Mouse (Mus musculus): ENCODE measurements around the gene Disp1.

Gene Disp1

DNA sequence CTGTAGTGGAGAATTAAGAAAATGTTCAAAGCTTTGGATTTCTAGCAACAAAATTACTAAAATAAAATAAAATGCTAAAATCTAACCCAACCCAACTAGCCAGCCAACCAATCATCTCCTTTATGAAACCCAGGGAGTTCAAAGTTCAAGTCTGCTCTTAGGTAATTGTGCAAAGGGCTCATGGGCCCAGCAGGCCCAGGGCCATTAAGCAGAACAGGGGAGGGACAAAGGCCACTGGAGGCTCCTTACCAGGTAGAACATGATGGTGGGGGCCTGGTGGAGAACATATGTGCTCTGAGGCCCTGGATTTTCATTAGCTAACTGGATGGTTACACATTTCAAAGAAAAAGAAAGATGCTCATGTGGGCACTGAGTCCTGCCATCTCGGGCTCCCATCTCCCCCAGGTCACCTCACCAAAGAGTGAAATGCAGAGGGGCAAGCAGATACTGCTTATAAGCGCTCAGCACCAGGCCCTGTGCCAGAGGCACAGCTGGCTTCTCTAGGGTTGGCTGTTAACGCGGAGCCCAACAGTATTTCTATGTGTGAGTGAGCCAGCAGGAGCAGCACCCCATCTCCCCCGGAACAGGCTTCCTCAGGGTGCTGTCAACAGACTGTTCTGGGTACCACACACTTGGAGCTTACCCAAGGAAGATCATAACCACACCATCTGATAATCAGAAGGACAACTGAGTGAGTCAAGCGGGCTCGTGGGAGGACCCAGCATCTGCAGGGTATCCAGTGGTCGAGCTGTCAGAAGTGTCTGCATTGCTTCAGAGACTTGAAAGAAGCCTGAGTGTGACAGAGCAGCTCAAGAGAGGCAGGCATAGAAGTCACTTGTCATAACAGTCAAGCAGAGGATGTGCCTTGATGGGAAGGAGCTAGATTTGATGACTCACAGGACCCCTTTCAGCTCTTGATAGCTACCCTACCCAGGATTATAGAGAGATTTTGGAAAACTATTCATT is 137.0 kb downstream of the Disp1 start:
- DNase-seq (ENCODE audit: low spot score): peak; percentile 33

DNA sequence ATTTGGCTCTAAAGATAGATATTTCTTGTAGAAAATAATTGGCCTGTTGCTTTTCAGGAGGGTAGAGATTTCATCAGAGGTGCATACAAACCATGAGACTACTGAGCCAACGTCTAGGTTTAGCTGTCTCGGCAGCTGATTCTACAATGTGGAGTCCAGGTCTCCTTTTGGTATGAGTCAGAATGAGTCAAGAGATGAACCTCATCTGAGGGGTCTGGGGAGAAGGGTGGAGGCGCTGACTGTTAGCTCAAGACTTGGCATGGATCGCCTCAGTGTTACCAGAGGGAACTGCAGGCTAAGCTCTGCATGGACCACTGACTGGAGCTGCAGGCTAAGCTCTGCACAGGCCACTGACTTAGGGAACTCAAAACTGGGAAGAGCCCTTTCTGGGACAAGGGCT is 138.9 kb downstream of the Disp1 start:
- no peak for DNase-seq (ENCODE audit: low spot score)

DNA sequence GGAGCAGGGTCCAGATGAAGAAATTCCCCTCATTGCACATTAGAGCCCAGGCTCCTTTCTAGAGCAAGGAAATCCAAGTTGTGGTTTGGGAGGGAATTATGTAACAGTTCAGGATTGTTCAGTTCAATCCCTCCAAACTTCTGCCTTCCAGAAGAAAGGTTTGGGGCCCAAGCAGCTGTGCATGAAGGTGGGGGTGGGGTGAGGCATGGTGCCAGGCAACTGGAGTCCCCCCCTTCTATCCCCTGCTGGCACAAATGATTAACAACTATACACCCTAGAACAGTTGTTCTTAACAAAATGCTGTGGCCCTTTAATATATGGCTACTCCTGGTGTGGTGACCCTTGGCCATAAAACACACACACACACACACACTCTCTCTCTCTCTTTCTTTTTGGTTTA is 140.2 kb downstream of the Disp1 start:
- no peak for DNase-seq (ENCODE audit: low spot score)

DNA sequence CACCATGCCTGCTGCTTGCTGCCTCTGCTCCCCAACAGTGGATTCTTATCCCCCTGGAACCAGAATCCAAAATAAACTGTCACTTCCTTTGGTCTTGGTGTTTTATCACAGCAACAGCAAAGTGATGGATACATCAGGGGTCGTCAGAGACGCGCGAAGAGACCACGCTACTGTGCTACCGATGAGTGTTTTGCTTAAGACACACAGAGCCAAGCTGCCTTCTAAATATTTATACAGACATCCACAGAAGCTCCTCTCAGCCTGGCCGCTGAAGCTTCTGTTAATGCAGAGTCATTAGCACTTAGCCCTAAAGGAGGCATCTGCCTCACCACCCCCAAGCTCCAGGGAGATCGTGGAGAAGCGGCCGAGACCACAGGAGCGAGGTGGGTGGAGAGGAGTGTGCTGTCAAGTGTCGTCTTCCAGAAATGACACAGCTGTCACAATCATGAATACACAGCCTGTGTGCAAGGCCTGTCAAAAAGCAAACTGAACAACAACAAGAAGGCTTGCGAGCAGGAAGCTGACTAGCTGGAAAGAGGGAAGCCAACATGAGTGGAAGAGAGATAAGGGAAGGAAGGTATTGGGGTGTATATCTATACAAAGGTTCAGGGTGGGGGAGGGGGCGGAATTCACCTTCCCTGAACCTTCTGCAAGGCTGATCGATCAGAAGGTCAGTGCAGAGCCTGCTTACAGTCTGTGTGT is 146.1 kb downstream of the Disp1 start:
- DNase-seq (ENCODE audit: low spot score): no peak

DNA sequence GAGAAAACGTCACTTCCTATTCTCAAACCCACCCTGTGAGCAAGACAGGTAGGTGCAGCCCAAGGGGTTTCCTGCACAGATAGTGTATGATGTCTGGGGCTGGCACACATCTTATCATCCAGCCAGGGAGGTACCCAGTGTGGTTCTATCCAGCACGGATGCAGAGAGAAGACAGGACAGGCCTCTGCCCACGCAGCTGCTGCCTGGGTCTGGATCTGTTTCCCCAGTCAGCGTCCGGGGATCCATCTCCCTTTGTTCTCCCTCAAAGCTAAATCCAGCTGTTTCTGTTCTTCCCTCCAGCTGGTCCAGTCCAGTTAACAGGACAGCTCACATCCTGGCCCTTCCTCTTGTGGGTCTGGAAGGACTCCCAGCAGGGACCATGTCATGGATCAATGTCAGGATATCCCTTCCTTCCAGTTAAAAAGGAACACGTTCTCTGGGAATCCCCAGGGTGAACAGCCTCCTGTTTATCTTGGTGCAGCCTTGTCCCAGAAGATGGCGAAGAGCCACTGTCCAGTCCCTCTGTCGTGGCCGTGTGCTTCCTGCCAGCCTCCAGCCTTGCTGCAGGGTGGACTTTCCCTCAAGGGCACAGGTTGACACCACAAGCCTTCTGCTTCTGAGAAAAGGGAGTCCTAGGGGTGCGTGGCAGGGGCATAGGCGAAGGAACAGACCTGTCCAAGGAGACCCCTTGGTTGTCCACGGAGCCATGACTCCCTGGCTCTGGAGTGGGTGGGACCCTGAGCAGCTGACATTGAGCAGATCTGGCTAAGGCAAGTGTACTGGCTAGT is 148.9 kb downstream of the Disp1 start:
- no peak for DNase-seq (ENCODE audit: low spot score)

DNA sequence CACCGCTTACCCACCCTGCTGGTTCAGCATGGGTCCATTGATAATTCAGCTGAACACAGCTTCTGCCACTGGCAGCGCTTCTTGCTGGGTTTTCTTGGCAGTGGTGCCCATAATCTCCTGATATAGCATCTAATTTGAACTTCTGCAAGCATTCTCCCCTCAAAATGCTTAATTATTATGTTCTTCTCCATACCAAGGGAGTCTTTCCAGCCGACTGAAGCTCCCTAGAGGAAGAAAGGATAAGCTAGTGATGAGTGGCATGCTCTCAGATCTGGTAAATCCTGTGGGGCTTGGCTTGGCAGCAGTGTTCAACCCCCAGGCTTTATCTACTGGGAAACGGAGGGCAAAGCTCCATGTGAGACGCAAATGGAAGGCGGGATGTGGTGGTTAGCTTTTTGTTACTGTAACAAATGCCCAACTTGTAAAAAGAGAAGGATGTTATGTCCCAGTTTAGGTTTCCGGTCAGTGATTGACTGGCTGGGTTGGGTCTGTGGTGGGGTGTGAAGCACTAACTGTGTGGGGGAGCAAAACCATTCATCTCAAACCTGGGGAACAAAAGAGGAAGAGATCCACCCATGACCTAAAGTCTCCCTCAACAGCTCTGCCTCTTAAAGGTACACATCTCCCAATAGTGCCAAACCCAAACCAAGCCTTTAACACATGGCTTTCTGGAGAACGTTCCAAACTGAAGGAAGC is 151.2 kb downstream of the Disp1 start:
- no peak for DNase-seq (ENCODE audit: low spot score)

DNA sequence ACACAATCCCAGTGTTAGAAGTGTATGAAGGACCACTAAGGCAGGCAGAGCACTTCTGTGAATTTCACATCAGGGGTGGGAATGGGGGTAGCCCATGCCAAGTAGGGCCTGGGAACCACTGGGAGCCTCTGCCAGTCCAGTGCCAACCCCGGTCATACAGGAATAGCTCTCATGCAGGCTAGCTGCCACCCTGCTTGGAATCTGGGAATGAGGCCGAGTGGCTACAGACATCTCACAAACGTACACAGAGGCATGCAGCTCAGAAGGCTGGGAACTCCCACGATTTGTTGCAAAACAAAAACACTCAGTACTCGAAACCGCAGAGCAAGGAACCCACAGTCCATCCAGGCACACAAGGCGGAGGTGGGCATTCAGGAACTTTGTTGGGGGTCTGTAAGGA is 153.5 kb downstream of the Disp1 start:
- no peak for DNase-seq (ENCODE audit: low spot score)

DNA sequence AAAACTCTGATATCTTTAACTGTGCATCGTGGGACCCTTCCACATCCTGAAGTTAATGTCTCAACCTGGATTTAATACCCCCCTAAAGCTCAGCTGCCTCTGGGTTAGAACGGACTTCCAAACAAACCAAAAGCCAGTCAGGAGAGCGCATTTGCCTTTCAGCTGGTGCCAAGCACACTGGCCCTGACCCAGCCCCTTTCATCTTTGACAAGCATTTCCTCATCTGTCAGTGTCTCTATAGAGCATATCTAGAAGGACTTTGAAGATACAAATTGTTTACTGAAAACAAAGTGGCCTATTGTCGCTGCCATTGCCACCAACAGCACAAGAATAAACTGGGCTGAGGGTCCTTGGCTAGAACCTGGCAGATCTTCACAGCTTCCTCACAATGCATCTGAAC is 154.3 kb downstream of the Disp1 start:
- no peak for DNase-seq (ENCODE audit: low spot score)

DNA sequence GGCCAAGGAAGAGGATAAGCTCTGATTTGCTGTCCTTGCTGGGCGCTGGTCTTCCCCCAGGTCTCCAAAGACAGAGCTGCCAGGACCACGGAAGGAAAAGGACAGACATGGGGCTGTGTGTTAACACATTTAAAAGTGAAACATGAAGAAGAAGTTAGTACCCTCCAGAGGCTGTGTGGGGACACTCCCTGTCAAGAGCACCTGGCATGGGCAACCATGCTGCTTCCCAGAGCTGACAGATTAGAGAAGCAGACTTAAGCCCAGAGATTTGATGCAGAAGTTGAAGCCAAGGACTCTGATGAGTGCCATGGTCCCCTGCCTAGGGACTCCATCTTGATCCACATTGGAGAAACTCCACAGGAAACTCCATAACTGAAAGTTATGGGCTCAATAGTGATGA is 160.7 kb downstream of the Disp1 start:
- DNase-seq (ENCODE audit: low spot score): no peak

DNA sequence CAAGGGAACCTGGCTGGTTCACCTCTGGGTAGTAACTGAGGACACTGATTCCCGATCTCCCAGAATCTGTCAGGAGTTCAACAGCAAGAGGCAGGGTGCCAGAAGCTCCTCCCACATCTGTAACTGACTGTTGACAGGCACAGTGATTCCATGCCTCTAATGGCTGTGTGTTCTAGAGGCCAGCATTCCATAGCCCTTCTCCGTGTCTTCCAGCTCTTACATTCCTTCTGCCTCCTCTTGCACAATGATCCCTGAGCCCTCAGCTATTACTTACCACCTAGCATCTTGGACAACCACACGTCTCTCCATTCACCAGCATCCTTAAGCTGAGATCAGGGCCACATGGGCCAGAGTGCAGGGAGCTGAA is 165.1 kb downstream of the Disp1 start:
- no peak for DNase-seq (ENCODE audit: low spot score)

DNA sequence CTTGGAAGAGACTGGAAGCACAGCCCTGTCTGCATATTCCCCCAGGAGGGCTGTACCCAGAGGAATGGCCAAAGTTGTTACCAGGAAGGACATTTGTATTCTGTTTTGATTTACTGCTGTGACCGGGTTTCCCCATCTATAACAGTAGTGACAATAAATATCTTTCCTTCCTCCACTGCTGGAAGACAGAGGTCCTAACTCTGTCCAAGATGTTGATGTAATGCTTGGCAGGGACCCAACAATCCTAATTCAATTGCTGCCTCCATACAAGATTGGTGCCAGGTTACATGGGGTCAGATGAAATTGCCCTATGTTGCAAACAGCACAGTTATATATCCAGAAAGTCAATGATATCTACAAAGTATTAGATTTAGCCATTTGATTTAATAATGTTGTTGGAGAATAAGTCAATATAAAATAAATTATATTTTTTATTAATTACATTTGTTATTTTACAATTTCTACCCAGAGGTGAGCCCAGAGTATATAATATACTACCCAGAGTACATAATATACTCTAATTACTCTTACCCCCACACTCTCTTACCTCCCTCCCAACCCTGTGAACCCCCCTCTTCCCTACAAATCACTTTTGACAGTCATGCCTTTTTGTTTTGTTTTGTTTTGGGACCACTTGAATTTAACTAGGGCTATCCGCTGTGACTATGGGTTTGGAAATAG is 165.6 kb downstream of the Disp1 start:
- no peak for DNase-seq (ENCODE audit: low spot score)

DNA sequence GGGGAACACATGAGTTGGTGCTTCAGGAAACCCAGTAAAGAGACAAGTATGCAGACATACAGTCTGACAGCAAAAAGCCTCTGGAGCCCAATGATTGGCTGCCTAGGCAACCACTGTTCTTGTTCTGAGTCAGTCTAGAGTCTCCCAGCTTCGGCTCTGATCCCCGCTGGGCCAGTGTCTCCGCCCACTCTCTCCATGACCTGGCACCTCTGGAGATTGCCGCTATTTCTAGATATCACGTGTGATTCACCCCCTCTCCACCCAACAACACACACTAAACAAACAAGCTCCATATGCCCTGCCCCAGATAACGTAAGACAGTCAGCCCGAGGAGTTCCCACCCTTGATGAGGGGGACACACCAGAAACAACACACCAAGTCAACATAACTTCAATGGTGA is 168.7 kb downstream of the Disp1 start:
- DNase-seq (ENCODE audit: low spot score): no peak

DNA sequence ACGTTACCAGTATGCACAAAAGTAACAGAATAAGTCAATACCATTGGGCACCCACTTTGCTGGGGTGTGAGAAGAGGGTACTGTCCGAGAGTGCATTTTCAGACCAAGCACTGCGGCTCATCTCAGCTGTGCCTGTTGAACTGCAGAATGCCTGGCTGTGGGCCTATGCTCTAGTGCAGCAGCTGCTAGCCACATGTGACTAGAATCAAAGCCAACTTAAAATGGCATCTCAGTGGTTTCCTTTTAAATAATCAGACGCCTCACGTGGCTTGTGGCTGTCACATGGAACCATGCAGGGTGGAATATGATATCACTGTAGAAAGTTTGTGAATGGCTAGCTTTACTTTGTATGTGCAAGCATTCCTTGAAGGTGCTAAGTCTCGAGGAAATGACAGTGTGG is 172.0 kb downstream of the Disp1 start:
- no peak for DNase-seq (ENCODE audit: low spot score)

DNA sequence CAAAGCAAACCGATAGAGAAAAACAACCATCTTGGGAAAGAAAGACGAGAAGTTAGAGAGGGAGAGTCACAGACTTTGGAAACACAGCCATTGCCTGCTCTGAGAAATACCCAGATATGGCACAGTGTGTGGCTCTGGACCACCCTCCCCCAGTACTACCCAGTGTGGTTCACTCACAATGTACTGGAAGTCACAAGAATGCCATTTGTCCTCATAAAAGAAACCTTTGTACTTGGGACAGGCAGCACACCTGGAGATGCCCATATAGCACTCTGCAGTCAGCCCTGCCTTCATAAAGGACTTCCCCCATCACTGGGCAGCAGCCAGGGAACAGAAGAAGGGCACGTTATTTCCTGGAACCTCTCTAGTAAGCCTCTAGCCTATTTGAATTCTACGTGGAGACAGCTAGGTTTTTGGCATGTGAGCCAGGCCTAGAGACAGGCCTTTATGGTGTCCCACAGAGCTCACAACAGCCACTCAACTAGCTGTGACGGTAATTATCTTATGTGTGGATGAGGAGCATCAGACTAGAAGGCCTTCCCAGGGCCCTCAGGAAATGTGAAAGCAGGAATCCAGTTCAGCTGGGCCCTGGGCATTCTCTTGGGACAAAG is 173.3 kb downstream of the Disp1 start:
- no peak for DNase-seq (ENCODE audit: low spot score)

DNA sequence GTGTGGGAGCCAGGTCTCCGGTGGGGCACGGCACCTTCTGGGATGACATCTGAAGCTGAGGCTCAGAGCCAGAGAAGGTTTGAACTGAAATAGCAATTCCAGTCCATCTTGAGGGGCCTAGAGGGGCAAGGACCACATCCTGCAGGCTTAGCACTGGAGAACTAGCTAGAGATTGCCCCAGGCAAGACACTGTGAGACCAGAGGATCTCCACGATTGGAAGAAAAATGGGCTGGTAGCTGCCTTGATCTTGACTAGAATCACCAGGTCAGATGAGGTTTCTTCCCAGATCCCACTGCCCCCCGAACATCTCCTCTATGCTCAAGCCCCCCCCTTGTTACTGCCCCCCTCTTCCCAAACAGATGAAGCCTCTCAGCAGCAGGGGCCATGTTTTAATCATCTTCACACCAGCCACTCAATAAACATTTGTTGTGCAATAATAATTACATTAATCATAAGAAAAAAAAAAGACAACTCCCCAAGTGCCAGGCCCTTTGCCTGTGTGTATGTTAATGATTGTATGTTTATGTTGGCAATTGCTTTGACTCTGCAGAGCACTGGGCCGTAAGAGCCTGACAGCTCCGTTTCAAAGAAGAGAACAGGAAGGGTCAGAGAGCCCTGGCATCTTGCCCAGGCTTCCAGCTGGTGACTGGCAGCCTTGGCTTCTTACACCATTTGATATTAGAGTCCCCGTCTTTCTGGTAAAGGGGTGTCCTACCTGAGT is 174.0 kb downstream of the Disp1 start:
- DNase-seq (ENCODE audit: low spot score): no peak

DNA sequence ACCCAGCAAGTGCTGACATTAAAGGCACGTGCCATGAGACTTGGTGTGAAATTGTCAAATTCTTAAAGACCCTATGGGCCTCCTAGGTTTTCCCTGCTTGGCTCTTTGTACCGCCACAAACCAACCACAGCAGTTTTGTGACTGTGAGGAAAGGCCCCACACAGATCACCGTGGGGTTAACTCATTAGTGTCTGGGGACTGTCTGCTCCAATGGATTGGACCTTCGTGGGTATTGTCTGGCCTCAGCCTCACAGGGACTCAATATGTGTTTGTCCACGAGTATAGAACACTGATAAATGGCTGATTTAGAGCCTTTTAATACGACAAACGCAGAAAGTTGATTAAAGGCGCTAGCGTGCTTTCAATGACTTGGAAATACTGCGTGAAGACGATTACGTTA is 175.2 kb downstream of the Disp1 start:
- DNase-seq (ENCODE audit: low spot score): no peak

DNA sequence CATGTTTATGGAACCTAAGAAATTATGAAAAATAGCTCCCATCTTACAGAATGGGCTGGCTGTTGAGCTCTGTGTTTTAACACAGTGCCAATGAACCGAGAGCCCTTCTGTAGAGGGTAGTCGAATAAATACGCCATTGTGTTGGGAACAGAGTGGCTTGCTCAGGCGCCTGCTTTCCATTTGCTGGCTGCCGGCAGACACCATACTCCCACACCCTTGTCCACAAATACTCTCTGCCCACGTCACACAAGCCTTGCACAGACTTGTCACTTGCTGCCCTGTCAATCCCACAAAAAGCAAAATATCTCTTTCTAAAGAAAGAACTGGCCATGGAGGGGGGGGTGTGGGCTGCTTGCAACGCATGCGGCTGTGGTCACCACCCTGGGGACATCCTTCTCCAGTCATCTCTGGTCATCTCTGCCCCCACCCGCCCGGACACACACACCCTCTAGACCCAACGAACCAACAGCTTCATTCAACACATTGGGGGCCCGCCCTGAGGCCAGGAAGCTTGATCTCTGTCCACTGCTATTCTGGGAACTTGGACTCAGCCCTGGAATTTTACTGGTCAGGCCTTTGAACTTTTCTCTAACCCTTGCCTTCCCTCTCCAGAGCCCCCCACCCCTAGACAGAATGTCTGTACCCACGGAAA is 178.0 kb downstream of the Disp1 start:
- DNase-seq (ENCODE audit: low spot score): peak; percentile 42

DNA sequence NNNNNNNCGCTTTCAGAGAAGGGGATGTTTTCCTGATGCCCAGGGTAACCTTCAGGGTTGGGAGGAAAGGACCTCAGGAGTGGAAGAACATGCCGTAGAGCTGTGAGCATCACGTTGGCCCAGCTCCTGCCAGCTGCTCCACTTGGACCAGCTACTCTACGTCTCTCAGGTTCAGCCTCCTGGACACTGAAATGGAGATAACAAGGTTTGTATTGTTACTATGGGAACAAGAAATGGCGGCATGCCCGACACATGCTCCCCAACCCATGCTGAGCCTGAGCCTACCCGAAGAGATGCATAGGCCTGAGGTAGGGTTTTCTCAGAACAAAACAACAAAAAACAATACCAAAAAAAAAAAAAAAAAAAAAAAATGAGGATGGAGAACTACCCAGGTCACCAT is 179.6 kb downstream of the Disp1 start:
- DNase-seq (ENCODE audit: low spot score): no peak

DNA sequence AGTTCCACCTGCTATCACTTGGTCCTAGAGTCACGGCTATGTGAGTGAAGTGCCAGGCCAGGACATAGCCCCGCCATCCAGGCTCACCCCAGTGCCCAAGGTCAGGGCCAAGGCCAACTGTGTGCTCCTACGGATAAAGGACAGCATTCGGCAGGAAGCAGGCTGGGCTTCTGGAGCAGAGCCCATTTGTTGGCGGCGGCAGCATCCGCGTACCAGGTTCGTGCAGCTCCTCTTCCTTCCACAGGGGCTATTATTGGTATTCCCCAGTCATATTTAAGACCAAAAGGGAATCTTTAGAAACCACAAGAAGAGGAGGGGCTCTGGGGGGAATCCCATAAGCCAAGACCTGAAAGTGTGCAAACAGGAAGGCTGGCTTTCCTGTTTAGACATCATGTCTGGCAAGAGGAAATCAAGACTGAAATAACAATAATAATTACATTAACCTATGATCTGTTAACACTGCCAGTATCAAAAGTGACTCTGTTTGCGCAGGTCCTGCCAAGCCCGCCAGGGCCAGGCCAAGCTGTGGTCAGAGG is 180.4 kb downstream of the Disp1 start:
- no peak for DNase-seq (ENCODE audit: low spot score)
